Mouse (Mus musculus) gonadal fat pad, adult 2 months (tissue): ENCODE measurements around the gene 1110008P14Rik. TPM values are rescaled to one million over a fixed set of nuclear protein-coding genes. Genes with fewer than 3 reads are reported as not detected.

Experiments used
- DNase-seq: peaks from one replicate; pipeline ENCODE4 v3.0.0-alpha.2; 2012; ENCODE audit warnings: low read depth
- polyA plus RNA-seq: library from polyadenylated mRNA; depleted of rRNA; stranded (reverse); fragments of >200 nt; gene quantifications from 2 replicates; pipeline ENCODE4 v1.2.3, GENCODE M21; 2012; rRNA removed

Gene 1110008P14Rik
- polyA plus RNA-seq, result 470 and 500 TPM in 2 replicates

GRCm38 (mm10) chr2:32381775-32382223, at the start of gene 1110008P14Rik:
Gene 1110008P14Rik, minus strand, starts transcription at chr2:32381938.
- DNase-seq, result no peak

DNA sequence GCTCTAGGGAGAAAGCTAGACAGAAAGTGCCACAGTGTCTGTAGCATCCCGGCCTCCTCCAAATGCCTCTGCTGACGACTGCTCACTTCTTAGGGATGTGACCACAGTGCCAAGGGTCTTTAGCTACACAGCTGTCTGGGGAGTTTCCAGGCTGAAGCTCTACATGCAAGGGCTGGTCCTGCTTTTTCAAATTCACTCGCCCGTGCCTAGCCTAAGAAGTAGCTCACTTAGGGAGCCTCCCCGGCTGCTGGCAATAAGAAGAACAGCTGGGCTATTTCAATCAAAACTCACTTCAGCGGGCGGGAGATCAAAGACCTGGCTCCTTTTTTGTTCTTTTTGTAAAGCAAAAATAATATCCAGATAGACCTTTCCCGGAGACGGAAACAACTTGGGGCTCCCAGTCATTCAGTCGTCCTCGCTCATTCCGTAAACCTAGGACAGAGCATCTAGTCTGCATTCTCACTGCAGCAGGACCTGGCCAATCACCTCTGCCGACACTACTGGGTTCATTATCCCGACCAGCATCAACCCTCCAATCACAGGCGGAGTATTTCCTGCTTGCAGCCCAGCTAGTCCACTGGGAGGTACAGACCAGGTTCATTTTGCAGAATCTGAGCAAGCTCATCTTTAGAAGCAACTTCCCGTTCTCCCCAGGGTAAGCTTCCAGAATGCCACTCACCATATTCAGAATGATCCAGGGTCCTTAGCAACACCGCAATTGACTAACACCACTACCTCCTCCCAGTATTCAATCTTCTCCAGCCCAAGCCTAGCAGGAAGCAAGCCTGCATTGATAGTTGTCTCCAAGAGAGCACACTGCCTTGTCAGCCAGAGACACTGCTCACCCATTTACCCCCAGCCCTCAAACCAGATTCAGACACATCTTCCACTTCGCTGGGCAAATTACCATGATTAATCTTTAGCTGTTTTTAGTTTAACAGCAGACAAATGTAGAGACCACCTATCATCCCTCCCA, 49.3 kb upstream of the 1110008P14Rik start:
- no peak for DNase-seq

- DNase-seq, result no peak
Measured at GRCm38 (mm10) chr2:32429215-32429891, 47.6 kb upstream of the 1110008P14Rik start.

GRCm38 (mm10) chr2:32428262-32428722, 46.6 kb upstream of the 1110008P14Rik start:
- DNase-seq, result no peak

GRCm38 (mm10) chr2:32427720-32428119, 46.0 kb upstream of the 1110008P14Rik start:
- DNase-seq, result no peak

- DNase-seq, result no peak
Measured at GRCm38 (mm10) chr2:32426141-32426540, 44.4 kb upstream of the 1110008P14Rik start.

DNA sequence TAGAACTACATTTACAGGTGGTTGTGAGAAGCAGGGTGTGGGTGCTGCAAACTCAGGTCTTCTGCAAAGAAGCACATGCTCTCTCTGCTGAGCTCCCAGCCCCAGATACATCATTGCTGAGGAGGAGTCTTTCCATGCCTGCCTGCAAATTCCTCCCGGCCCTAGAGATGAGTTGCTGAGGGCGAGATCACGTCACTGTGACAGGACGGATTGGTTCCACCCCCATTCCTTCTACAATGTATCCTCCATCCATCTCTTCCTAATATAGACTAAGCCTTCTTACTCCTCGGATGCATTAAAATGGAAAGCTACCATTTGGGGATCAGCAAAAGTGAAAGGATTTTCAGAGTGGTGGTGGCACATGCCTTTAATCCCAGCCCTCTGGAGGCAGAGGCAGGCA, 43.8 kb upstream of the 1110008P14Rik start:
- no peak for DNase-seq

DNA sequence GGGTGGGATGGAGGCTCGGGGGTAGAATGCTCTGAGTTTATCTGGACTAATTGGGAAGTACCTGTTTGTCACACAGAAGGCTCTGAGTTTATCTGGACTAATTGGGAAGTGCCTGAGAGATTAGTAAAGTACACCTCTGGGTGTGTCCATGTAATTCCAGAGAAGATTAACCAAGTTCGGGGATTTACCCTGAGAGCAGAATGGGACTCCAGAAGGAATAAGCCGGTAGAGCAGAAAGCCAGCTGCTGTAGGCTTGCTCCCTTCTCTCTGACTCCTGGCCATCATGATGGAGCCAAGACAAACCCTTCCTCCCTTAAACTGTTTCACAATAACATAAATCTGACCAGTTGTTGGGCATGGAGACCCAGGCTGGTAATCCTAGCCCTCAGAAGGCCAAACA, 43.1 kb upstream of the 1110008P14Rik start:
- DNase-seq, result no peak

GRCm38 (mm10) chr2:32423481-32424331, 42.0 kb upstream of the 1110008P14Rik start:
- DNase-seq, result no peak

- no peak for DNase-seq
Measured at GRCm38 (mm10) chr2:32421851-32422251, 40.1 kb upstream of the 1110008P14Rik start.

- no peak for DNase-seq
Measured at GRCm38 (mm10) chr2:32420647-32421046, 38.9 kb upstream of the 1110008P14Rik start.

GRCm38 (mm10) chr2:32420066-32420608, 38.4 kb upstream of the 1110008P14Rik start:
- no peak for DNase-seq

DNA sequence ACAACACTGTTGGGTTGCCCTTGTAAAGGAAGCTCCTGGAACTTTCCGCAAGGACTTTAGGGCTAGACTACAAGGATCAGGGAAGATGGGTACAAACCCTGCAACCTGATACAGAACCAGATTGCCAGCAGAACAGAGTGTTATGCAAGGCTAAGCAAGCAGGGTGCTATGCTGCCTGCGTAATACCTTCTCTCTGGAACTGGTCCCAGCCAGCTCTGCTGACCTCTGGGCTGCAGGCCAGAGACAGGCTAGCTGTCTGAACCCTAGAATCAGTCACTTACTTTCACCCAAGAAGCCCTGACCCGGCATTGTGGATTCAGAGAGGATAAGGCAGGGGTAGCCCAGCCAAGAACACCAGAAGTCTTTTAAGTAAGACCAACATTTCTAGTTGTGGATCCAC, 37.6 kb upstream of the 1110008P14Rik start:
- DNase-seq, result no peak

DNA sequence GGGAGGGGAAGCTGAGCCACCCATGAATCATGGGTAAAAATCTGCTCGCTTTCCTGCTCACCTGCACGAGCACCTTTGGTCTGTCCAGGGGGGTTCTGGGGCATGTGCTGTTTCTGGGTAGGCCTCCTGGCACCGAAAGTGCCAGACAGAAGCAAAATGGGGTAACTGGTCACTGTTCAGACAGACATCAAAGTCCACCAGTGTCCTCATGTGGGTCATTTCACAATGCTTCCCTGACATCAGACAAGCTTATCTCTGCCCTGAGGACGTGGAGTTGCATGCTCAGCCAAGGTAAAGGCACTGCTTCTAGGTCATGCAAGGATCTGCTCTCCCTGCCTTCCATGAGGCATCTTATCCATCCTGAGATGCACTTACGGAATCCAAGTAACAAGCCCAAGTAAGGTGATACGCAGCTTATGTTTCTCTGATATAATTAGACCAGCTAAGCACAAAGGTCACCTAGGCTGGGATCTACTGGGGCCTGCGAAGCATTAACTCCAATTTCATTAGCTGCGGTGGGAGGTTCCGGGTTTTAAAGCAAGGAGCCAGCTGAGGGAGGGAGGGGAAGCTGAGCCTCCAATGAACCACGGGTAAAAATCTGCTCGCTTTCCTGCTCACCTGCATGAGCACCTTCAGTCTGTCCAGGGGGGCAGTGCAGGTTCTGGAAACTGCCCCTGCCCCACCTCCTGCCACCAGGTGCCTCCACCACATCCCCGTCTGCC, 36.9 kb upstream of the 1110008P14Rik start:
- no peak for DNase-seq

GRCm38 (mm10) chr2:32417486-32417885, 35.7 kb upstream of the 1110008P14Rik start:
- no peak for DNase-seq

DNA sequence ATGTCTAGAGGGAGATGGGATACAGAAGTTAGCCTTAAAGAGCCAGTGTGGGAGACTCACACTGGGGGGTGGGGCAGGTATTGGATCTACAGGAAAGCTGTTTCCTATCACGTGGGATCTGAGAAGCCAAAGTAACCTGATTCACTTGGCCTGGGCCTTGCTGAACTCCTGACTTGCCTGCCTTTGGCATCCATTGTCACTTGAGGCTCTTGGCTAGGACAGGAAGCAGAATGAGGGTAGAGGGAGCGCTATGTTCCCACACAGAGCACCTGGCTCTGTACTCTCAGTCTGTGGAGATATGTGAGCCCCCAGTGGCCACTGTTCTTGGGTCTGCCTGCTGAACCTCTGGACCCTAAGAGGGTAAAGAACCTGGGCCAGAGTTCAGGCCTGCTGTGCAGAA, 34.8 kb upstream of the 1110008P14Rik start:
- DNase-seq, result no peak

DNA sequence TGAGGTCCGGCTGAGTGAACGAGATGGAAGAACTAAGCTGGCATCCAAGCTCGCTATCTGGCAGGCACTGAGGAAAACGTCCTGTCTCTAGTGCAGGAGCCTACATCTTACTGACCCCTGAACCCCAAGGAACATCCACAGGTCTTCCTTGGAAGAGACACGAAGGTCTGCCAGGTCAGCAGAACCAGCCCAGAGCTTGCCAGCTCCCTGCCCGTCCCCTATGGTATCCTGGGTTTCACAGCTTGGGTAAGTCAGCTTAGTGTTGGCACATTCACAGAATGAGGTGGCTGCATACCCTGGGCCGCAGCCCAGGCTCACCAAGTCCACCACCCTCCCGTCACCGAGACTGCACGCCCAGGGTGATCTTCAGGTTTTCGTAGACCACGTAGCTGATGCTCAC, 34.1 kb upstream of the 1110008P14Rik start:
- DNase-seq, result no peak

GRCm38 (mm10) chr2:32413936-32414335, 32.2 kb upstream of the 1110008P14Rik start:
- DNase-seq, result no peak

- no peak for DNase-seq
Measured at GRCm38 (mm10) chr2:32412742-32413531, 31.2 kb upstream of the 1110008P14Rik start.

DNA sequence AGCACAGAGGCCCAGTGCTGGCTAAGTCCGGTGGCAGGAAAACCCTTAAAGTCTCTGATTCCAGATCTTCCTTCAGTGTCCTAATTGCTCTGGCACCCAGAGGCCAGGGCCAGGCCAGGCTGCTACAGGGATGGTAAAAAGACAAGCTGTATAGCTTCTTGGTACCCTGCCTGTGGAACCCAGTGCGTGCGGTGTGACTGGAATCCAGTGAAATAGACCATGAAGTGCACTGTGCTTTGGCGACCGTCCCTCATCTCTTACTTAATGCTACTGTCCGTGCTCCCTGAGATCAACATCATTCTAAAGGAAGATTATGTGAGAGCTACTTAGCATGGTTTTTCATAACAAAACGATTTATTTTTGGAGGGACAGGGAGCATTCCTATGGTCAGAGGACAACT, 29.7 kb upstream of the 1110008P14Rik start:
- no peak for DNase-seq
